Comparison of ENCODE assay signal across 50 mouse cellular contexts in the genomic region with DNA sequence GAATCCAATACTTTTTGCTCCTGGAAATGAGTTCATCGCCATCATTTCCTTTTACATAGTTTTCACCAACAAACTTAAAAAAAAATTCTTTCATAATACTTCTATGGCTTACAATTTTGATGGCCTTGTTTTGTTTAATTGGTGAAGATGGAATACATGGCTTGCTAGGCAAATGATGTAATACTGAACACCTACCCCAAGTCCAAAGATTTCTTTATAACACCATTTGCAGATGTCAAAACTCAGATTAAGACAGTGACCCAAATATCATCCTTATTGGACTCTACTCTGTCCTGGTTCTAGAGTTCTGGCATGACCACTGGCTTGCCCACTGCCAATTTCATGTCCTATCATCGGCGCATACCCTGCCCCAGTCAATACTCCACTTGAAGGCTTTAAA. TPM values are rescaled to one million over a fixed set of nuclear protein-coding genes. Genes with fewer than 3 reads are reported as not detected.
"Had no signal": no experiment of that assay in that cellular context is flagged by ENCODE, and none has a peak within 500 bp of the region (broad histone marks: within the 10 kb centered on the region; RNA-seq: fewer than 3 reads in every experiment).

No protein-coding gene starts in this region.

- H3K36me3 ChIP-seq: heart, embryonic 10.5 days; heart, embryonic 12.5 days; heart, embryonic 13.5 days; heart, embryonic 15.5 days; hindbrain, embryonic 12.5 days; hindbrain, embryonic 13.5 days; hindbrain, embryonic 15.5 days; intestine, embryonic 15.5 days had no signal

- H3K27me3 ChIP-seq: heart, embryonic 12.5 days; heart, embryonic 13.5 days; heart, embryonic 15.5 days; hindbrain, embryonic 12.5 days; hindbrain, embryonic 13.5 days; hindbrain, embryonic 15.5 days; intestine, embryonic 15.5 days; kidney, embryonic 15.5 days had no signal

- H3K4me2 ChIP-seq: heart, embryonic 11.5 days; heart, embryonic 12.5 days; heart, embryonic 13.5 days; heart, embryonic 15.5 days; hindbrain, embryonic 12.5 days; hindbrain, embryonic 13.5 days; hindbrain, embryonic 14.5 days; hindbrain, embryonic 15.5 days; intestine, embryonic 15.5 days; kidney, embryonic 15.5 days had no signal

- DNase-seq: heart, postnatal 10 days; heart, postnatal 14 days; heart, postnatal 36 days; heart, postnatal 4 days; kidney, adult 11 months; kidney, adult 18-20 months; kidney, adult 2 months; kidney, adult 8-10 months; kidney, adult 9 months; kidney, postnatal 10 days; kidney, postnatal 14 days; kidney, postnatal 25 days; kidney, postnatal 36 days; kidney, postnatal 4 days; layer of hippocampus, adult 9-11 months; layer of hippocampus, postnatal 36 days had no signal

- ATAC-seq: hindbrain, embryonic 16.5 days; hindbrain, postnatal 0 days; inflammation-experienced regulatory T-cells, adult 6 months; intestine, embryonic 15.5 days; intestine, embryonic 16.5 days; intestine, postnatal 0 days had no signal

- H3K9me3 ChIP-seq: heart, embryonic 10.5 days; heart, embryonic 12.5 days; heart, embryonic 13.5 days; heart, embryonic 15.5 days; hindbrain, embryonic 10.5 days; hindbrain, embryonic 12.5 days; hindbrain, embryonic 13.5 days; hindbrain, embryonic 15.5 days; intestine, embryonic 15.5 days; kidney, embryonic 15.5 days had no signal

- H3K27ac ChIP-seq: heart, embryonic 10.5 days; heart, embryonic 13.5 days; heart, embryonic 15.5 days; hindbrain, embryonic 10.5 days; hindbrain, embryonic 12.5 days; intestine, embryonic 15.5 days; kidney, embryonic 15.5 days; kidney, postnatal 0 days; layer of hippocampus, adult 2 months had no signal

- H3K9ac ChIP-seq: heart, embryonic 12.5 days; heart, embryonic 13.5 days; heart, embryonic 15.5 days; hindbrain, embryonic 12.5 days; hindbrain, embryonic 13.5 days; hindbrain, embryonic 14.5 days; hindbrain, embryonic 15.5 days; intestine, embryonic 15.5 days; kidney, embryonic 15.5 days had no signal

- H3K4me3 ChIP-seq: heart, embryonic 10.5 days; heart, embryonic 12.5 days; heart, embryonic 13.5 days; heart, embryonic 15.5 days; hindbrain, embryonic 10.5 days; hindbrain, embryonic 12.5 days; hindbrain, embryonic 13.5 days; hindbrain, embryonic 15.5 days; intestine, embryonic 15.5 days; kidney, embryonic 15.5 days; layer of hippocampus, adult 2 months had no signal

- H3K4me1 ChIP-seq: hindbrain, embryonic 10.5 days; kidney, embryonic 15.5 days had no signal

RNA-seq across cellular contexts. Expression of a gene that starts 54.7 kb away (rescaled TPM):
- total RNA-seq: heart, postnatal 14 days; heart, postnatal 25 days; heart, postnatal 36 days; hematopoietic stem cell, adult 5-6 weeks; hindbrain, postnatal 0 days; layer of hippocampus, adult 18-20 months; layer of hippocampus, adult 2 months; layer of hippocampus, adult 8-10 months; layer of hippocampus, postnatal 10 days; layer of hippocampus, postnatal 14 days; layer of hippocampus, postnatal 25 days; layer of hippocampus, postnatal 36 days had no signal
- polyA plus RNA-seq: heart, embryonic 10.5 days; heart, embryonic 11.5 days; heart, embryonic 12.5 days; heart, embryonic 13.5 days; heart, embryonic 14.5 days; heart, embryonic 15.5 days; heart, embryonic 16.5 days; heart, postnatal 0 days; hindbrain, embryonic 10.5 days; hindbrain, embryonic 11.5 days; hindbrain, embryonic 12.5 days; hindbrain, embryonic 13.5 days; hindbrain, embryonic 14.5 days; hindbrain, embryonic 15.5 days; hindbrain, embryonic 16.5 days; hindbrain, postnatal 0 days; inflammation-experienced regulatory T-cells, adult 6 months; intestine, embryonic 14.5 days; intestine, embryonic 15.5 days; intestine, embryonic 16.5 days; intestine, postnatal 0 days; kidney, adult 2 months; kidney, embryonic 14.5 days; kidney, embryonic 15.5 days; kidney, embryonic 16.5 days; kidney, postnatal 0 days; large intestine, adult 2 months had no signal
